Mouse (Mus musculus) adipose tissue, adult 10 weeks (tissue): ENCODE data around the gene Olfml2a. TPM values are rescaled to one million over a fixed set of nuclear protein-coding genes. Genes with fewer than 3 reads are reported as not detected.

Experiments
- polyA plus RNA-seq: library from polyadenylated mRNA; stranded (reverse); fragments of 350-450 nt; fragmentation: Illumina TruSeq; extraction: RNeasy Lipid Tissue Mini Kit (QIAGEN cat#74804); gene quantifications from one replicate; pipeline ENCODE4 v1.2.3, GENCODE M21; 2014; ENCODE audit warnings: low read depth, low replicate concordance

The Olfml2a gene
- polyA plus RNA-seq: 3.4 TPM

GRCm38 (mm10) chr2:38931851-38932667 is at the start of gene Olfml2a:
Gene Olfml2a (plus strand): TSS chr2:38931978.

DNA sequence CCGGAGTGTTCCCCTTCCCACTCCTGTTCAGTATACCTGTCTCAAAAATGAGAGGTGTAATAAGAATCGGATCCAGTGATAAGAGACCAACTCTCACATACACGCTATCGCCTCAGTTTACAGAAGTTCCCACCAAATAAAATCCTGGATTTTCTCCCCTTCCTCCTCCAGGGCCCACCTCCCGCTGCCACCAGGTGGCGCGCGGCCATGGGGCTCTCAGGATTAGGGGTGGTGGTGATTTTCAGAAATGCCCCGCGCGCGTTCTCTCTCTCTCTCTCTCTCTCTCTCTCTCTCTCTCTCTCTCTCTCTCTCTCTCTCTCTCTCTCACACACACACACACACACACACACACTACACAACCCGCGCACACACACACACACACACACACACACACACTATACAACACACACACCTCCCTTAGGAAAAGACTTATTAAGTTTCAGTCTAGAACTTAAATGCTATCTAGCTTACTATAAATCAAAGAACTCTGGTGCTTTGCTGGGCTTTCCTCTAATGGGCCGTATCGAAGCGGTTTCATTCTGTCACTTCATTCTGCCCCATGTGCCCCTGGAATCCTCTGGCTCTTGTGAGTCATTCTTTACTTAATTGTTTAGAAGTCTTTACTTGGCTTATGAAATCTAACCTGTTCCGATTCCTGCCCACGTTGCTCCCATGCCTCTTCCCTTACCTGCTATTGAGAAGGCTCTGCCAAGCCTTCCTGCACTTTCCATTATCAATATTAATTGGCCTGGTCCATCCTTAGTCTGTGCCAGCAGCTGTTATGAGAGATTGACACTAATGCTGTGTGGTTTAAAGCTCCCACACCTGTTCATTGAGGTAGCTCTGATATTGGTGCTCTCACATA is 4.4 kb upstream of the Olfml2a start, which contains the start of gene Nr6a1:
Gene Nr6a1, minus strand, starts transcription at position 574 of the 865 bp plus-strand sequence.

GRCm38 (mm10) chr2:38997386-38998374 is 65.9 kb downstream of the Olfml2a start, which contains the start of gene Wdr38:
Gene Wdr38 (plus strand): TSS chr2:38997476.

DNA sequence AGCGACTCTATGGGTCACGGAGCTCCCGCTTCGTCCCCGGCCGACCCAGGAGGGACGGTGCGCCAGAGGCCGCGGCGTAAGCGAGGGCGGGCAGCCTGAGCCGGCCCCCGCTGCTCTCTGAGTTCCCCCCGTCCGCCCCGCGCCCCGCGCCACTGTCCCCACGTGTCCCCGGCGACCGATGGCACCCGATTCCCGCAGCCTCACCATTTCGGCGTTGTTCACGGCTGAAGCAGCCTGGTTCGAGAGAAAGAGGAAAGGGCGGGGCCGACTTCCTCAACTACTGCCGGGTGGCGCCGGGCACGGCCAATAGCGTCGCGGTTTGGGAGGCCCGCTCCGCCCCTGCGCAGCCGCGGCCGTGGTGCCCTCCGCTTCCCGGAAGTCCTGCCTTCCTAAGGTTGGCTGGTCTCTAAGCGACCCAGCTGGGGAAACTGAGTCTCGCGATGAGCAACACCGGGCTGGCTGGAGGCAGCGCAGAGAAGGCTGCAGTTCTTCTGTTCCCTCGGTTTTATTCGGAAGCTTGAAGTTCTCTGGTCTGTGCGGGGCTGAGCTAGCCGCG is 73.2 kb downstream of the Olfml2a start, which contains the start of gene Arpc5l:
Gene Arpc5l, plus strand, starts transcription at position 469 of the 556 bp plus-strand sequence.

DNA sequence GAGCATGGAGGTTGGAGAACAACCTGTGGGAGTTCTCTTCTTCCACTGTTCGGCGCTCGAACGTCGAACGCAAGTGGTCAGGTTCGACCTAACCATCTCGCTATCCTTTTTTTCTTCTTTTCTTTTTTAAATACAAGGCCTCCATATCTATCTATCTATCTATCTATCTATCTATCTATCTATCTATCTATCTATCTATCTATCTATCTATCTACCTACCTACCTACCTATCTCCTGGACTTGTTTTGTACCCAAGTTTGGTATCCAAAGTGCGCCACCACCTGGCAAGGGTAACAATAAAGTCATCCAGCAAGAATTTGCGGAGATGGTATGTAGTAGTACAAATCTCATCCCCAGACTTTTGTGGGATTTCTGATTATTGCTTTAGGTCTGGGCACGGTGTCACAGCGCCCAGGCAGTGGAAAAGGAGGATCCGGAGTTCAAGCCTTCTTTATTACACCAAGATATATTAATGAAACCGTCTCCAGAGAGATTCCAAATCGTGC is 73.8 kb downstream of the Olfml2a start, which contains the start of gene Rpl35:
Gene Rpl35, minus strand, starts transcription at position 51 of the 506 bp plus-strand sequence.

Other genes with a start within 250 kb of the Olfml2a start
- gene Nr5a1, start 217.4 kb upstream of the Olfml2a start, polyA plus RNA-seq: 0.69 TPM
- 5.2 TPM for gene Nr6a1, start 4.3 kb upstream of the Olfml2a start, polyA plus RNA-seq
- gene Wdr38, start 65.5 kb downstream of the Olfml2a start, polyA plus RNA-seq: 2.7 TPM
- 96.9 TPM for gene Arpc5l, start 73.4 kb downstream of the Olfml2a start, polyA plus RNA-seq
- gene Rpl35, start 73.6 kb downstream of the Olfml2a start, polyA plus RNA-seq: 480 TPM
- 26.6 TPM for gene Golga1, start 133.6 kb downstream of the Olfml2a start, polyA plus RNA-seq